Mouse (Mus musculus) forebrain, embryonic 16.5 days (tissue): ENCODE measurements around the gene Mink1. TPM values are rescaled to one million over a fixed set of nuclear protein-coding genes. Genes with fewer than 3 reads are reported as not detected.

ENCODE experiments used
- polyA plus RNA-seq: library from polyadenylated mRNA; unstranded; fragments of >200 nt; fragmentation: Nextera tagmentation; extraction: Ambion mirVana; gene quantifications from 2 replicates; pipeline ENCODE4 v1.2.1, GENCODE M21; 2015

The Mink1 gene
- polyA plus RNA-seq, 1 experiment from 2014 or later = 17.5 TPM

Other genes with a start within 250 kb of the Mink1 start
- gene Alox12e, start 240.3 kb upstream of the Mink1 start, polyA plus RNA-seq = not detected in 2 replicates
- not detected in 2 replicates for gene Alox15, start 210.8 kb upstream of the Mink1 start, polyA plus RNA-seq
- 35.6 and 38.5 TPM in 2 replicates for gene Pelp1, start 152.8 kb upstream of the Mink1 start, polyA plus RNA-seq
- gene Arrb2, start 130.2 kb upstream of the Mink1 start, polyA plus RNA-seq = 36.0 and 51.2 TPM in 2 replicates
- gene Med11, start 111.0 kb upstream of the Mink1 start, polyA plus RNA-seq = 39.8 and 46.0 TPM in 2 replicates
- 0.46 and 0.90 TPM in 2 replicates for gene Zmynd15, start 103.4 kb upstream of the Mink1 start, polyA plus RNA-seq
- gene Cxcl16, start 102.9 kb upstream of the Mink1 start, polyA plus RNA-seq = 1.7 and 2.0 TPM in 2 replicates
- gene Tm4sf5, start 57.6 kb upstream of the Mink1 start, polyA plus RNA-seq = 0.66 and 3.4 TPM in 2 replicates
- not detected in 2 replicates for gene Vmo1, start 48.3 kb upstream of the Mink1 start, polyA plus RNA-seq
- 0.18 TPM in 1 of 2 replicates, not detected in the other for gene Gltpd2, start 43.7 kb upstream of the Mink1 start, polyA plus RNA-seq
- 713 and 749 TPM in 2 replicates for gene Psmb6, start 37.5 kb upstream of the Mink1 start, polyA plus RNA-seq
- not detected in 2 replicates for gene Gm40193, start 29.9 kb upstream of the Mink1 start, polyA plus RNA-seq
- gene Pld2, start 22.8 kb upstream of the Mink1 start, polyA plus RNA-seq = 8.8 and 9.0 TPM in 2 replicates
- not detected in 2 replicates for gene 4930544D05Rik, start 53.0 kb downstream of the Mink1 start, polyA plus RNA-seq
- gene Chrne, start 56.3 kb downstream of the Mink1 start, polyA plus RNA-seq = 0.39 TPM in 1 of 2 replicates, not detected in the other
- gene Gp1ba, start 76.2 kb downstream of the Mink1 start, polyA plus RNA-seq = 0.15 and 0.17 TPM in 2 replicates
- gene Rnf167, start 84.4 kb downstream of the Mink1 start, polyA plus RNA-seq = 133 and 135 TPM in 2 replicates
- 159 and 174 TPM in 2 replicates for gene Slc25a11, start 84.6 kb downstream of the Mink1 start, polyA plus RNA-seq
- gene Pfn1, start 91.8 kb downstream of the Mink1 start, polyA plus RNA-seq = 642 and 656 TPM in 2 replicates
- gene Eno3, start 94.3 kb downstream of the Mink1 start, polyA plus RNA-seq = 6.5 and 8.2 TPM in 2 replicates
- 119 and 146 TPM in 2 replicates for gene Spag7, start 106.5 kb downstream of the Mink1 start, polyA plus RNA-seq
- 17.2 and 21.3 TPM in 2 replicates for gene Camta2, start 125.2 kb downstream of the Mink1 start, polyA plus RNA-seq
- 0.61 and 1.3 TPM in 2 replicates for gene Inca1, start 137.3 kb downstream of the Mink1 start, polyA plus RNA-seq
- gene Kif1c, start 137.7 kb downstream of the Mink1 start, polyA plus RNA-seq = 1.4 and 1.5 TPM in 2 replicates
- 18.2 and 18.9 TPM in 2 replicates for gene Zfp3, start 201.3 kb downstream of the Mink1 start, polyA plus RNA-seq
- not detected in 2 replicates for gene Scimp, start 249.7 kb downstream of the Mink1 start, polyA plus RNA-seq